ENCODE assay signal across 7 mouse cellular contexts in genomic region chr5:150592186-150592903, GRCm38 (mm10). TPM values are rescaled to one million over a fixed set of nuclear protein-coding genes. Genes with fewer than 3 reads are reported as not detected.
DNase-seq lines count a peak whose midpoint lies in the region; ATAC-seq lines count a peak whose summit lies in the region.

No protein-coding gene starts in this region.

- H3K4me2 ChIP-seq in limb, embryonic 12.5 days = peak overlapping the region; percentile 100
- H3K4me2 ChIP-seq in hindbrain, embryonic 16.5 days (ENCODE audit: low read length) = peak overlapping the region; percentile 98

- no peaks in the 10 kb centered on the region for H3K36me3 ChIP-seq in limb, embryonic 12.5 days
- H3K36me3 ChIP-seq in limb, embryonic 10.5 days = no peaks in the 10 kb centered on the region
- H3K36me3 ChIP-seq in hindbrain, embryonic 16.5 days (ENCODE audit: control insufficient read depth, insufficient read depth, low read length) = no peaks in the 10 kb centered on the region

- H3K4me3 ChIP-seq in limb, embryonic 12.5 days (replicated peaks) = no peak overlapping the region
- H3K4me3 ChIP-seq in limb, embryonic 10.5 days = no peak overlapping the region
- H3K4me3 ChIP-seq in brown adipose tissue, adult 24 weeks (ENCODE audit: insufficient read depth, low read depth, low read length) = peak overlapping the region; percentile 99
- peak overlapping the region; percentile 92 for H3K4me3 ChIP-seq in hindbrain, embryonic 16.5 days (ENCODE audit: low read length)

- ATAC-seq in limb, embryonic 12.5 days (ENCODE audit: insufficient number of reproducible peaks, insufficient read depth, low FRiP score, low TSS enrichment, low read depth) = no peak
- no peak for ATAC-seq in hindbrain, embryonic 16.5 days
- ATAC-seq in monocyte, adult 5-6 weeks (replicated peaks; ENCODE audit: insufficient number of reproducible peaks, low FRiP score, low TSS enrichment, poor library complexity, severe bottlenecking) = peak; percentile 38

- H3K9ac ChIP-seq in limb, embryonic 12.5 days (replicated peaks) = no peak overlapping the region
- no peak overlapping the region for H3K9ac ChIP-seq in hindbrain, embryonic 16.5 days (ENCODE audit: low read depth, low read length)

- H3K9me3 ChIP-seq in limb, embryonic 12.5 days = no peaks in the 10 kb centered on the region
- H3K9me3 ChIP-seq in limb, embryonic 10.5 days (replicated peaks) = no peaks in the 10 kb centered on the region
- no peaks in the 10 kb centered on the region for H3K9me3 ChIP-seq in hindbrain, embryonic 16.5 days (ENCODE audit: control insufficient read depth, low read length)

- peaks cover 13% of the 10 kb centered on the region for H3K4me1 ChIP-seq in limb, embryonic 12.5 days (replicated peaks)
- H3K4me1 ChIP-seq in limb, embryonic 10.5 days = peaks cover 23% of the 10 kb centered on the region
- no peaks in the 10 kb centered on the region for H3K4me1 ChIP-seq in brown adipose tissue, adult 24 weeks (ENCODE audit: control insufficient read depth, insufficient read depth, insufficient read length, low read length)
- peaks cover 12% of the 10 kb centered on the region for H3K4me1 ChIP-seq in hindbrain, embryonic 16.5 days (ENCODE audit: control insufficient read depth, insufficient read depth, low read depth, low read length)

- DNase-seq in limb, embryonic 10.5 days (ENCODE audit: low spot score) = no peak
- DNase-seq in layer of hippocampus, postnatal 14 days (ENCODE audit: low spot score in 2 of 2) = no peak
- DNase-seq in cerebellum, postnatal 36 days = no peak

- 72% methylated on average over 13 of the region's 13 CpGs for WGBS in limb, embryonic 12.5 days
- 74% methylated on average over 13 of the region's 13 CpGs for WGBS in limb, embryonic 10.5 days
- WGBS in hindbrain, embryonic 16.5 days = 78% methylated on average over 13 of the region's 13 CpGs

- peaks cover 49% of the 10 kb centered on the region for H3K27me3 ChIP-seq in limb, embryonic 12.5 days
- peaks cover 59% of the 10 kb centered on the region for H3K27me3 ChIP-seq in limb, embryonic 10.5 days (ENCODE audit: low read depth, poor library complexity, severe bottlenecking)
- no peaks in the 10 kb centered on the region for H3K27me3 ChIP-seq in hindbrain, embryonic 16.5 days (replicated peaks; ENCODE audit: control insufficient read depth, insufficient read depth, low read length)

- no peak overlapping the region for H3K27ac ChIP-seq in limb, embryonic 12.5 days
- no peak overlapping the region for H3K27ac ChIP-seq in limb, embryonic 10.5 days
- peak overlapping the region; percentile 63; the same call in 1 of the 2 replicates for H3K27ac ChIP-seq in brown adipose tissue, adult 24 weeks (replicated peaks; ENCODE audit: low read depth, low read length)
- H3K27ac ChIP-seq in hindbrain, embryonic 16.5 days (ENCODE audit: low read depth, low read length) = no peak overlapping the region

RNA-seq across cellular contexts. Expression of gene N4bp2l1, which starts 4.6 kb away (rescaled TPM):
- polyA plus RNA-seq in limb, embryonic 12.5 days (2016; fragmentation: Nextera tagmentation; extraction: Ambion mirVana) = 4.7 and 5.0 TPM in 2 replicates
- 2.4 and 2.7 TPM in 2 replicates for polyA plus RNA-seq in limb, embryonic 10.5 days (2016; fragmentation: Nextera tagmentation; extraction: Ambion mirVana)
- 23.6 and 27.6 TPM in 2 replicates for polyA plus RNA-seq in brown adipose tissue, adult 24 weeks (2012; ENCODE audit: insufficient read depth, insufficient read length, missing spikeins)
- polyA plus RNA-seq in hindbrain, embryonic 16.5 days (2015; fragmentation: Nextera tagmentation; extraction: Ambion mirVana) = 18.6 and 20.0 TPM in 2 replicates
- 107 to 157 TPM (median 127 TPM) in 3 replicates for total RNA-seq in monocyte, adult 5-6 weeks (2017)
- total RNA-seq in layer of hippocampus, postnatal 14 days (2021) = 10 to 100 TPM; 34.3 to 42.6 TPM

Comparison
In these comparisons a context has a peak if more than half of its experiments do, and no peak if none do; other contexts are left out.
1. H3K4me3 ChIP-seq: peak in brown adipose tissue, adult 24 weeks (single experiment) and hindbrain, embryonic 16.5 days (single experiment); none in limb, embryonic 12.5 days (single experiment) and limb, embryonic 10.5 days (single experiment).